Mouse (Mus musculus): ENCODE measurements around the gene Vmn1r119. TPM values are rescaled to one million over a fixed set of nuclear protein-coding genes. Genes with fewer than 3 reads are reported as not detected.
"Not testable (repeated sequence)": the region's sequence is repeated elsewhere in the genome, so short reads cannot be mapped to it uniquely, and the experiment has no call there.

Vmn1r119 gene
- total RNA-seq (2014; fragmentation: Nextera tagmentation), result not detected in 2 replicates
- not detected in 2 replicates for total RNA-seq (2017)
- polyA plus RNA-seq (2012), result not detected in 2 replicates

DNA sequence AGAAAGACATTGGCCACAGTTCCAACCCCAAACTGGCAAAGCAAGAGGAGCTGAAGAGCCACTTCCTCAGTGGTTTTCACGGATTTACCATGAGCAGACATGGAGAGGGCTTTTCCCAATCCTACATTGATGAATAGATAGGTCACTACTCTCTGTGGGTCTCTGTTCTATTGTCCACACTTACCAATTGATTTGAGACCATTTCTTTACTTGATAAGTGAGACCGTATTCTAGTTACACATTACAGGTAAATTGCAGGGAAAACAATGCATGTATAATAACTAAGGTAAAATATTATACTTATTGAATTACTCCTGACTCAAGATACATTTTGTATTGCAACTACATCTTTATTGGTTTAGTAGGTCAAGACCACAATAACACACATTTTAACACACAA is at the start of gene Vmn1r119:
Gene Vmn1r119 (minus strand): TSS at position 101 of the 400 bp plus-strand sequence.
- H3K9me3 ChIP-seq (replicated peaks); H3K27me3 ChIP-seq (ENCODE audit: insufficient read depth, low read length); H3K4me1 ChIP-seq (ENCODE audit: insufficient read depth, low read depth, low read length); ATAC-seq (ENCODE audit: extremely low read depth, insufficient number of reproducible peaks, low FRiP score, poor library complexity, severe bottlenecking); DNase-seq (ENCODE audit: low spot score); H3K36me3 ChIP-seq (replicated peaks); H3K4me3 ChIP-seq (ENCODE audit: low read depth, low read length): not testable (repeated sequence)

DNA sequence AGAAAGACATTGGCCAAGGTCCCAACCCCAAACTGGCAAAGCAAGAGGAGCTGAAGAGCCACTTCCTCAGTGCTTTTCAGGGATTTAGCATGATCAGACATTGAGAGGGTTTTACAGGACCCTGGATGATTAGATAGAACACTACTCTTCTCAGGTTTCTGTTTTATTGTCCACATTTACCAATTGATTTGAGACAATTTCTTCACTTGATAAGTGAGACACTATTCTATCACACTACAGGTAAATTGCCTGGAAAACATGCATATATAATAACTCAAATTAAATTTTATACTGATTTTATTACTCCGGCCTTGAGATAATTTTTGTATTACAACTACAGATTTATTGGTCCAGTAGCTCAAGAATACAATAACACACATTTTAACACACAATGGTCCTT is 41.4 kb upstream of the Vmn1r119 start, which contains the start of gene Vmn1r120:
Gene Vmn1r120 (minus strand): TSS at position 101 of the 400 bp plus-strand sequence.
- H3K36me3 ChIP-seq (replicated peaks); ATAC-seq (ENCODE audit: extremely low read depth, insufficient number of reproducible peaks, low FRiP score, poor library complexity, severe bottlenecking); DNase-seq (ENCODE audit: low spot score); H3K4me3 ChIP-seq (ENCODE audit: low read depth, low read length); H3K27me3 ChIP-seq (ENCODE audit: insufficient read depth, low read length); H3K9me3 ChIP-seq (replicated peaks); H3K4me1 ChIP-seq (ENCODE audit: insufficient read depth, low read depth, low read length): not testable (repeated sequence)

Other genes starting within 250 kb of the Vmn1r119 start
- not detected in 2 replicates for gene Vmn1r112, start 241.3 kb downstream of the Vmn1r119 start, total RNA-seq (2014; fragmentation: Nextera tagmentation)
- gene Vmn1r112, start 241.3 kb downstream of the Vmn1r119 start, total RNA-seq (2017), result not detected in 2 replicates
- not detected in 2 replicates for gene Vmn1r112, start 241.3 kb downstream of the Vmn1r119 start, polyA plus RNA-seq (2012)
- not detected in 2 replicates for gene Vmn1r113, start 225.2 kb downstream of the Vmn1r119 start, total RNA-seq (2014; fragmentation: Nextera tagmentation)
- gene Vmn1r113, start 225.2 kb downstream of the Vmn1r119 start, total RNA-seq (2017), result not detected in 2 replicates
- not detected in 2 replicates for gene Vmn1r113, start 225.2 kb downstream of the Vmn1r119 start, polyA plus RNA-seq (2012)
- not detected in 2 replicates for gene Vmn1r114, start 200.3 kb downstream of the Vmn1r119 start, total RNA-seq (2014; fragmentation: Nextera tagmentation)
- gene Vmn1r114, start 200.3 kb downstream of the Vmn1r119 start, total RNA-seq (2017), result not detected in 2 replicates
- not detected in 2 replicates for gene Vmn1r114, start 200.3 kb downstream of the Vmn1r119 start, polyA plus RNA-seq (2012)
- not detected in 2 replicates for gene Vmn1r115, start 167.5 kb downstream of the Vmn1r119 start, total RNA-seq (2014; fragmentation: Nextera tagmentation)
- gene Vmn1r115, start 167.5 kb downstream of the Vmn1r119 start, total RNA-seq (2017), result not detected in 2 replicates
- gene Vmn1r115, start 167.5 kb downstream of the Vmn1r119 start, polyA plus RNA-seq (2012), result not detected in 2 replicates
- gene Vmn1r116, start 140.2 kb downstream of the Vmn1r119 start, total RNA-seq (2014; fragmentation: Nextera tagmentation), result not detected in 2 replicates
- 0.17 TPM in 1 of 2 replicates, not detected in the other for gene Vmn1r116, start 140.2 kb downstream of the Vmn1r119 start, total RNA-seq (2017)
- gene Vmn1r116, start 140.2 kb downstream of the Vmn1r119 start, polyA plus RNA-seq (2012), result not detected in 2 replicates
- gene Vmn1r117, start 128.3 kb downstream of the Vmn1r119 start, total RNA-seq (2014; fragmentation: Nextera tagmentation), result not detected in 2 replicates
- gene Vmn1r117, start 128.3 kb downstream of the Vmn1r119 start, total RNA-seq (2017), result not detected in 2 replicates
- gene Vmn1r117, start 128.3 kb downstream of the Vmn1r119 start, polyA plus RNA-seq (2012), result not detected in 2 replicates
- not detected in 2 replicates for gene Vmn1r118, start 100.1 kb downstream of the Vmn1r119 start, total RNA-seq (2014; fragmentation: Nextera tagmentation)
- not detected in 2 replicates for gene Vmn1r118, start 100.1 kb downstream of the Vmn1r119 start, total RNA-seq (2017)
- not detected in 2 replicates for gene Vmn1r118, start 100.1 kb downstream of the Vmn1r119 start, polyA plus RNA-seq (2012)
- not detected in 2 replicates for gene Vmn1r120, start 41.3 kb upstream of the Vmn1r119 start, total RNA-seq (2014; fragmentation: Nextera tagmentation)
- not detected in 2 replicates for gene Vmn1r120, start 41.3 kb upstream of the Vmn1r119 start, total RNA-seq (2017)
- not detected in 2 replicates for gene Vmn1r120, start 41.3 kb upstream of the Vmn1r119 start, polyA plus RNA-seq (2012)
- gene Vmn1r121, start 86.1 kb upstream of the Vmn1r119 start, total RNA-seq (2014; fragmentation: Nextera tagmentation), result not detected in 2 replicates
- not detected in 2 replicates for gene Vmn1r121, start 86.1 kb upstream of the Vmn1r119 start, total RNA-seq (2017)
- not detected in 2 replicates for gene Vmn1r121, start 86.1 kb upstream of the Vmn1r119 start, polyA plus RNA-seq (2012)
- not detected in 2 replicates for gene Vmn1r122, start 121.7 kb upstream of the Vmn1r119 start, total RNA-seq (2014; fragmentation: Nextera tagmentation)
- gene Vmn1r122, start 121.7 kb upstream of the Vmn1r119 start, total RNA-seq (2017), result not detected in 2 replicates
- not detected in 2 replicates for gene Vmn1r122, start 121.7 kb upstream of the Vmn1r119 start, polyA plus RNA-seq (2012)
- gene Vmn1r123, start 149.7 kb upstream of the Vmn1r119 start, total RNA-seq (2014; fragmentation: Nextera tagmentation), result not detected in 2 replicates
- not detected in 2 replicates for gene Vmn1r123, start 149.7 kb upstream of the Vmn1r119 start, total RNA-seq (2017)
- gene Vmn1r123, start 149.7 kb upstream of the Vmn1r119 start, polyA plus RNA-seq (2012), result not detected in 2 replicates
- not detected in 2 replicates for gene Gm5157, start 178.0 kb upstream of the Vmn1r119 start, total RNA-seq (2014; fragmentation: Nextera tagmentation)
- 0.11 and 0.23 TPM in 2 replicates for gene Gm5157, start 178.0 kb upstream of the Vmn1r119 start, total RNA-seq (2017)
- not detected in 2 replicates for gene Gm5157, start 178.0 kb upstream of the Vmn1r119 start, polyA plus RNA-seq (2012)
- not detected in 2 replicates for gene Vmn1r124, start 248.2 kb upstream of the Vmn1r119 start, total RNA-seq (2014; fragmentation: Nextera tagmentation)
- gene Vmn1r124, start 248.2 kb upstream of the Vmn1r119 start, total RNA-seq (2017), result 0.16 TPM in 1 of 2 replicates, not detected in the other
- gene Vmn1r124, start 248.2 kb upstream of the Vmn1r119 start, polyA plus RNA-seq (2012), result not detected in 2 replicates

Data from G1E (cell line).